Mouse (Mus musculus): ENCODE results near the gene Large1.
"Not testable (repeated sequence)": the region's sequence is repeated elsewhere in the genome, so short reads cannot be mapped to it uniquely, and the experiment has no call there.

Gene Large1

DNA sequence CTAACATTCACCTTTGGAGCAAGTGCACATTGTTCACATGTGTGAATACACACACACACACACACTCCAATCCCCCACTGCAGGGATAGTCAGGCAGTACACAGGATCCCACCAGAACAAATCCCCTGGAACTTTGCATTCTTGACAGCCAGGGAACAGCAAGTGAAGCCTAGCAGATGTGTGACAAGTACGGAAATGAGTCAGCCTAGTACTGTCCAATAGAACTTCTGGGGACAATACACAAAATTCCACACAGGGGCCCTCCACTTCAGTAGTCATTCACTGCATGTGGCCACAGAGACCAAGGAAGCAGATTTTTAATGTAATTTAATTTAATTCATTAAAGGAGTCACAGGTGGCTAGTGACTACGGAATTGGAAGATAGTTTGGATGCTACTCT lies 62.7 kb downstream of the Large1 start:
- Histone ChIP-seq H3K27me3 (ENCODE audit: insufficient read depth, low read length) (no peaks in the 10 kb centered on the region), H3K4me3 (replicated peaks; ENCODE audit: low read length) (no peak overlapping the region), H3K9me3 (ENCODE audit: low read length) (no peaks in the 10 kb centered on the region), H3K36me3 (ENCODE audit: insufficient read depth, low read length) (no peaks in the 10 kb centered on the region), H3K4me1 (replicated peaks; ENCODE audit: low read depth, low read length) (no peaks in the 10 kb centered on the region)
- TF ChIP-seq CTCF (conservative IDR thresholded peaks at IDR 0.05; ENCODE audit: low read length) (no peak), NANOG (IDR thresholded peaks at IDR 0.05; ENCODE audit: borderline replicate concordance, low read length) (no peak), POU5F1 (IDR thresholded peaks at IDR 0.05; ENCODE audit: borderline replicate concordance, low read length) (no peak)

DNA sequence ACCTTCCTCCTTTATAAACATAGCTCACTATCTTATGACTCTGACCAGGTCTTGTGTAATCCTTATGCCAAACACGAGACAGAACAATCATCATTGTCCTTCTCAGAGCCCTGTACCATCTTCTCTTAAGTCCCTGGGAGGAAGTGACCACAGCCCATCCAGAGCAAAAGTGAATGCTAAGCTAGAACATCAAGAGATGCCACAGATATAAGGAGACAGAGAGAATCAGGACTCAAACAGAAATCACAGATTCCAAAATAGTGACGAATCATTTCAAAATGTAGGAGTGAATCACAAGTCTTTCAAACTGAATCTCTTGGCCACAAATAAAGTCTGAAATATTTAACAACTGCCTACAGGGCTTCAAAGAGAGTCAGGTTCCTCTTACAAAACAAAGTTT lies 63.5 kb downstream of the Large1 start:
- TF ChIP-seq POU5F1 (IDR thresholded peaks at IDR 0.05; ENCODE audit: borderline replicate concordance, low read length): no peak
- no peak for TF ChIP-seq CTCF (conservative IDR thresholded peaks at IDR 0.05; ENCODE audit: low read length)
- no peak for TF ChIP-seq NANOG (IDR thresholded peaks at IDR 0.05; ENCODE audit: borderline replicate concordance, low read length)
- no peaks in the 10 kb centered on the region for H3K36me3 ChIP-seq (ENCODE audit: insufficient read depth, low read length)
- H3K27me3 ChIP-seq (ENCODE audit: insufficient read depth, low read length): no peaks in the 10 kb centered on the region
- no peaks in the 10 kb centered on the region for H3K4me1 ChIP-seq (replicated peaks; ENCODE audit: low read depth, low read length)
- H3K4me3 ChIP-seq (replicated peaks; ENCODE audit: low read length): no peak overlapping the region
- no peaks in the 10 kb centered on the region for H3K9me3 ChIP-seq (ENCODE audit: low read length)

DNA sequence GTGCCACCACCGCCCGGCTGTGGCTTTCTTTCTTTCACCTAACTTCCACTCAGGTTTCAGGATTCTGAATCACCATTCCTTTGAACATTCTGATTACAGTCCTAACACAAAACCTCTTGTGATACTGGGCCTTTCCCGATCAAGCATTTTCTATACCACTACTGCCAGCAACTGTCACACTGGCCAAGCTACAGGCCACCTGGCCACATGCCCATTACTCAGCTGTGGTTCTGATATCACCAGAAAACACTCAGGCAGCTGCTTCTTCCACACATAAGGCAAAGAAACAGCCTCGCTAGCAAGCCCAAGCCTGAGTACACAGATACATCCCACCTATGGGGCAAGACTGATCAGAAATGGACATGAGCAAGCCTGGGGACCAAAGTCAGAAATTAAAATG lies 71.3 kb downstream of the Large1 start:
- no peaks in the 10 kb centered on the region for H3K27me3 ChIP-seq (ENCODE audit: insufficient read depth, low read length)
- no peak overlapping the region for H3K4me3 ChIP-seq (replicated peaks; ENCODE audit: low read length)
- no peaks in the 10 kb centered on the region for H3K36me3 ChIP-seq (ENCODE audit: insufficient read depth, low read length)
- H3K4me1 ChIP-seq (replicated peaks; ENCODE audit: low read depth, low read length): no peaks in the 10 kb centered on the region
- no peaks in the 10 kb centered on the region for H3K9me3 ChIP-seq (ENCODE audit: low read length)
- TF ChIP-seq POU5F1 (IDR thresholded peaks at IDR 0.05; ENCODE audit: borderline replicate concordance, low read length) (no peak), CTCF (conservative IDR thresholded peaks at IDR 0.05; ENCODE audit: low read length) (no peak), NANOG (IDR thresholded peaks at IDR 0.05; ENCODE audit: borderline replicate concordance, low read length) (no peak)

DNA sequence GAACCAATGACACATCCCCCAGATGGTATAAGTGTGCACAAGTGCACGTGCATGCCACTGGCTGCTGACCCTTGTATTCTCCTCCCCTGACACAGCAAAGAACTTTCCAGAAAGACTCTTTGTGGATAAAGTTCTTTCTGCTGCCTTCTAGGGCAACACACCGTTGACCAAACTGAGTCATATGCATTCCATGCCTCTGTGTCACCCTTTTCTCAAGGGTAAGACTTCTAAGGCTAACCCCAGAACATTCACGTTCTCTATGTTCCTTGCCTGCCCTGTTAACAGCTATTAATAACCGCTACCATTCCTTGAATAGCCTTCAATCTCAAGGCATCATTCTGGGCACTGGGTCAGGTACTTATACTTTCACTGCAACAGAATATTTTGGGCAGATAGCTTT lies 77.3 kb downstream of the Large1 start:
- no peaks in the 10 kb centered on the region for H3K36me3 ChIP-seq (ENCODE audit: insufficient read depth, low read length)
- 0 out of 2 replicates have a peak, but pooled peaks cover 4% of the 10 kb centered on the region for H3K4me1 ChIP-seq (replicated peaks; ENCODE audit: low read depth, low read length)
- H3K9me3 ChIP-seq (ENCODE audit: low read length): peaks cover 6% of the 10 kb centered on the region
- H3K27me3 ChIP-seq (ENCODE audit: insufficient read depth, low read length): no peaks in the 10 kb centered on the region
- no peak for TF ChIP-seq NANOG (IDR thresholded peaks at IDR 0.05; ENCODE audit: borderline replicate concordance, low read length)
- TF ChIP-seq CTCF (conservative IDR thresholded peaks at IDR 0.05; ENCODE audit: low read length): no peak
- H3K4me3 ChIP-seq (replicated peaks; ENCODE audit: low read length): no peak overlapping the region

DNA sequence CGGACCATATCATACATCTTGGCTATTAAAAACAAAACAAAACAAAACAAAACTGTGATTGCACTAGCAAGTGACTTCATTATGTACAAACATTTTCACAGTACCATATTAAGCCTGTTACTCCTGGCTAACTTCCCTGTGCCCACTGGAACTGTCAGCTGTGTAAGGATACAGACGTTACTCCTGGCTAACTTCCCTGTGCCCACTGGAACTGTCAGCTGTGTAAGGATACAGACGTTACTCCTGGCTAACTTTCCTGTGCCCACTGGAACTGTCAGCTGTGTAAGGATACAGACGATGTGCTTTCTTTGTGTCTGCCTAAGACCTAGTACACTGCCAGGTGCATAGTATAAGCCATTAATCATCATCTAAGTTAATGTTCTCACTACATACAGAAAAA lies 77.9 kb downstream of the Large1 start:
- not testable (repeated sequence) for H3K4me3 ChIP-seq (replicated peaks; ENCODE audit: low read length); H3K4me1 ChIP-seq (replicated peaks; ENCODE audit: low read depth, low read length); H3K36me3 ChIP-seq (ENCODE audit: insufficient read depth, low read length); H3K27me3 ChIP-seq (ENCODE audit: insufficient read depth, low read length)
- peaks cover 11% of the 10 kb centered on the region for H3K9me3 ChIP-seq (ENCODE audit: low read length)

DNA sequence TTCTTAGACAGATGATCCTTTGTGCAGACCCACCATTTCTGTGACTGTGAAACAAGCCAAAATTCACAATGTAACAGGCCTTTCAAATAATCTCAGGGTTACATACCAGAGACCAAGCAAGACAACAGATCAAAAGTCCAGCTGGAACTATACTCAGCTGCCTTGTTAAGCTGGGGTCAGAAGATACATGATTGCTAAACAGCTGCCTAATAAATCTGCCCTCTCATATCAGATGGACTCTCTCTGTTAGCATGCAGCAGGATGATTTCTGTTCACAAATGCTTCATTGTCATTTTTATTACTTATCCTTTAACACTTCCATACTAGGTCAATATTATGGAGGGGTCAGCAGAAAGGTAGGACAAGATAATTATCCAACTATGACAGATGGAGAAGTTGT lies 80.2 kb downstream of the Large1 start:
- Histone ChIP-seq H3K4me1 (replicated peaks; ENCODE audit: low read depth, low read length) (0 out of 2 replicates have a peak, but pooled peaks cover 4% of the 10 kb centered on the region), H3K4me3 (replicated peaks; ENCODE audit: low read length) (no peak overlapping the region), H3K9me3 (ENCODE audit: low read length) (peaks cover 24% of the 10 kb centered on the region), H3K27me3 (ENCODE audit: insufficient read depth, low read length) (no peaks in the 10 kb centered on the region), H3K36me3 (ENCODE audit: insufficient read depth, low read length) (no peaks in the 10 kb centered on the region)
- TF ChIP-seq POU5F1 (IDR thresholded peaks at IDR 0.05; ENCODE audit: borderline replicate concordance, low read length) (no peak), CTCF (conservative IDR thresholded peaks at IDR 0.05; ENCODE audit: low read length) (no peak), NANOG (IDR thresholded peaks at IDR 0.05; ENCODE audit: borderline replicate concordance, low read length) (no peak)

DNA sequence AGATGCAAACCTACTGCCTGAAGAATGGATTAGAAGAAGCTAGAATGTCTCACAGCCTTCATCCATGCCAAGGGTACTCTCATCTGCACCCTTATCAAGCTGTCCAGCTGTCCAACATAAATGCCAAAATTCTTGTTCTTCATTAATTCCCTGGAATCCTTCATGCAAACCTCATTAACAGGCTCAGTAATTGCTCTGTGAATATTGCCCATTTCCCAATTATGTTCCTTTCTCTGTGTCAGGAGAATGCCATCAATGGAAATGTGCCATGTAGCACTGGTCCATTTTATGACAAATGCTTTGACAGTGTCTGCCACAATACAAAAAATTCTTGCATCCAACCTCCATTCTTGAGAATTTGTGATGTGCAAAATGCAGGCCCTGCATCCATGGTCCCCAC lies 82.3 kb downstream of the Large1 start:
- TF ChIP-seq POU5F1 (IDR thresholded peaks at IDR 0.05; ENCODE audit: borderline replicate concordance, low read length) (no peak), NANOG (IDR thresholded peaks at IDR 0.05; ENCODE audit: borderline replicate concordance, low read length) (no peak), CTCF (conservative IDR thresholded peaks at IDR 0.05; ENCODE audit: low read length) (no peak)
- Histone ChIP-seq H3K9me3 (ENCODE audit: low read length) (peaks cover 32% of the 10 kb centered on the region), H3K4me3 (replicated peaks; ENCODE audit: low read length) (no peak overlapping the region), H3K27me3 (ENCODE audit: insufficient read depth, low read length) (no peaks in the 10 kb centered on the region), H3K36me3 (ENCODE audit: insufficient read depth, low read length) (no peaks in the 10 kb centered on the region), H3K4me1 (replicated peaks; ENCODE audit: low read depth, low read length) (no peaks in the 10 kb centered on the region)

DNA sequence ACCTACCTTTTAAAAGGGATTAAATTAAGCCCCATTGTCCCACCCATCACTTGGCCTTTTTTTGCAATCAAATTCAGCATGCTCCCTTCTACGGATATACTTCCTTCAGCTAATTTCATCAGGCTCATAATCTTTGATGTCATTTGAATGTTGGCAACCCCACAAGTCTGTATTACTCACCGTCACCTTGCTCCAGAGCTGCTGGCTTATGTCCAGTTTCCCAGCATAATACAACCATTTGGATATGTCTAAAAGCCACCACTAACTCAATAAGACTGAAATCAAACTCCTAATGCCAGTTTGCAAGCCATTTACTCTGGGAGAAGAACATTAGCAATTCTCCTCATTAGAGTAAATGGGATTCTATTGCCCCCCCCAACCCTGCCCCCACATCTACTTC lies 95.4 kb downstream of the Large1 start:
- no peak for TF ChIP-seq POU5F1 (IDR thresholded peaks at IDR 0.05; ENCODE audit: borderline replicate concordance, low read length)
- no peak for TF ChIP-seq CTCF (conservative IDR thresholded peaks at IDR 0.05; ENCODE audit: low read length)
- H3K4me3 ChIP-seq (replicated peaks; ENCODE audit: low read length): no peak overlapping the region
- no peaks in the 10 kb centered on the region for H3K27me3 ChIP-seq (ENCODE audit: insufficient read depth, low read length)
- H3K9me3 ChIP-seq (ENCODE audit: low read length): peaks cover 34% of the 10 kb centered on the region
- H3K4me1 ChIP-seq (replicated peaks; ENCODE audit: low read depth, low read length): no peaks in the 10 kb centered on the region
- no peaks in the 10 kb centered on the region for H3K36me3 ChIP-seq (ENCODE audit: insufficient read depth, low read length)

DNA sequence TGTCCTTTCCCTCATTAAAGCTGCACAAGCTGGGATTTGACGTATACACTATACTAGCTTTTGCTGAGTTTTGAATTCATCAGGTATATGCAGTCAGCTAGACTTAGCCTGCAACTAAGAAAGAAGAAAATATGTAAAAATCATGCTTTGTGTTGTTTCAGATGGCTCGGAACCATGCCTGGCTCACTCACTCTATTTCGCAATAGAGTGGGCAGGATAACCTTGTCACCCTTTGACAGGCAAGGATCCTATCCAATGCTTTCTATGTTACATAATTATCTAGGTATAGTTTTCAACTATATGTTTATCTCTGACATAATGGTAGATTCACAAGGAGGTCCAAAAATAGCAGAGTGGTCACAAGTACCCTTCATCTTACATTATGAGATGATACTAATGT lies 109.2 kb downstream of the Large1 start:
- no peak for TF ChIP-seq CTCF (conservative IDR thresholded peaks at IDR 0.05; ENCODE audit: low read length)
- no peak for TF ChIP-seq NANOG (IDR thresholded peaks at IDR 0.05; ENCODE audit: borderline replicate concordance, low read length)
- TF ChIP-seq POU5F1 (IDR thresholded peaks at IDR 0.05; ENCODE audit: borderline replicate concordance, low read length): no peak
- Histone ChIP-seq H3K4me3 (replicated peaks; ENCODE audit: low read length) (no peak overlapping the region), H3K9me3 (ENCODE audit: low read length) (peaks cover 65% of the 10 kb centered on the region), H3K36me3 (ENCODE audit: insufficient read depth, low read length) (peaks cover 4% of the 10 kb centered on the region; the same call in 1 of the 2 replicates), H3K27me3 (ENCODE audit: insufficient read depth, low read length) (no peaks in the 10 kb centered on the region), H3K4me1 (replicated peaks; ENCODE audit: low read depth, low read length) (no peaks in the 10 kb centered on the region)

Data from E14TG2a.4 (cell line).